Mouse (Mus musculus): ENCODE data around the gene Alx3.

Alx3 gene

DNA sequence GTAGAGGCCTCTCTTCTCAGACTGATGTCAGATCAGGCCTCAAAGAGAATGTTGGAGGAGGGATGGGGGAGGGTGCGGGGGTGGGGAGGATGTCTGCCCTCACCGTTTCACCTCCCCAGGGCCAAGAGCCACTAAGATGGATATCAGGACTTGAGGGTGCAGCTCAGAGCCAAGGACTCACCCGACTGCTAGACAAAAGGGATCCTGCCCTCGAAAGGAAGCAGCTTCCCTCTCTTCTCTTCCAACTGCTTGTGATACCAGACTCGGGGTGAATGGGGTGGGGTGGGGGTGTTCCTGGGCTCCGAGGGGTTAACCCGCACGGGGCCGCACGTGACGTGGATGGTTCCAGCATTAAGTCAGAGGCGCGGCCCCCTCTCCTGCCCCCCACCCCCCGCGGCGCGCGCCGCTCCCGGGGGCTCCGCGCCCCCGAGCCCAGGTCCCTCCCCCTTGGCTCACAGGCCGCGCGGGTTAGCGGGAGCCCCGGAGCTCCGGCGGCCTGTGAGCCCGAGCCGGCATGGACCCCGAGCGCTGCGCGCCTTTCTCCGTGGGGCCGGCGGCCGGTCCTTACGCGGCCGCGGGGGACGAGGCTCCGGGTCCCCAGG, at the start of gene Alx3:
TSS of gene Alx3 (plus strand) at position 370 of the 602 bp plus-strand sequence.
- in situ Hi-C loops (cut with MboI; ENCODE audit: low pct_unique_long_range_greater_than_20kb in 1 of 2, low sequenced_read_pairs in 2 of 2, unreplicated experiment in 1 of 2), result no loop called here

DNA sequence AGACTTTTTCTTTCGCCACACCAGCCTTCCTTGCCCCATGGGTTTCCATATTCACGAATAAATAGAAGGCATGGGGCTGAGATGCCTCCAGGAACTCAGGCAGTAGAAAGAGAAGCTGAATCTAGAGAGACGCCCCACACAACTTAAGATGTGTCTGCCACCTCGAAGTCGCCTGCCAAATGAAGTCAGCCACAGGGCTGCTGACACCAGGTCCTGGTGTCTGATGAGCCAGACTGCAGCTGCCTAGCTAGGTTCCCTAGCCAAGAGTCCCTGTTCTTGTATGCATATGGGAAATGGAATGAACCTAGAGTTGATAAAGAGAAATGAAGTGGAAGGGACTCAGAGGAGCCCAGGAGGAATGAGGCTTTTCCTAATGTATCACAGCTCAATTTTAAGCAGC, 49.6 kb upstream of the Alx3 start:
- in situ Hi-C loops (cut with MboI; ENCODE audit: low pct_unique_long_range_greater_than_20kb in 1 of 2, low sequenced_read_pairs in 2 of 2, unreplicated experiment in 1 of 2), result no loop called here

DNA sequence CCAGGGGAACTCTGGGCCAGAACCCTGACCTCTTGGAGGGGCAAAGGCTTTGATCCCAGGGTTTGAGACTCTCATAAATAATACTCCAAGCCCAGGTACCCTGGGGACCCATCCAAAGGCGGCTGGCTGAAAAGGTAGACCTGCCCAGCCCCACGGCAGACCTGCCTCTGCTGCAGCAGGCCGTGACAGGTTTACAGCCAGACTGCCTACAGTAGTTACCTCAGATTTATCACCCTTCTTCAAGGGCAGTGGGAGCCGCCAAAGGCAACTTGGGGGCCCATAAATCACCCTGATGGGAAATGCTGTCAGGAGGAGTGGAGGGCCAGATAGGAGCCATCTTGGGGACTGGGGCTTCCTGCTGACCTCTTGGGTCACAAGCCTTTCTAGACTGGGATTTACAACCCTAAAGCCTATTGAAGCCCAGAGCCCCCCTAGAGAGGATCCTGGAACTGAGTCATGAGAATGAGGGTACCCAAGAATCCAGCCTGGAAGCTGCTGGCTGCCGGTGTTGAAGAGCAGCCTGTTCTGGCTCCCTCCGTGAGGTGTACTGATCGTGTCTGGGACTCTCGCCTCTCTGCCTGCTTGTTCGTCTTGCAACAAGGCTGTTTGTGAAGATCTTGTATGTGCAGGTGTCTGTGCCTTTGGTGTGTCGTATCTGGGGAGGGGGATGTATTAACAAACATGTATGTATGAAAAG, 49.0 kb upstream of the Alx3 start:
- in situ Hi-C loops (cut with MboI; ENCODE audit: low pct_unique_long_range_greater_than_20kb in 1 of 2, low sequenced_read_pairs in 2 of 2, unreplicated experiment in 1 of 2), result no loop called here

DNA sequence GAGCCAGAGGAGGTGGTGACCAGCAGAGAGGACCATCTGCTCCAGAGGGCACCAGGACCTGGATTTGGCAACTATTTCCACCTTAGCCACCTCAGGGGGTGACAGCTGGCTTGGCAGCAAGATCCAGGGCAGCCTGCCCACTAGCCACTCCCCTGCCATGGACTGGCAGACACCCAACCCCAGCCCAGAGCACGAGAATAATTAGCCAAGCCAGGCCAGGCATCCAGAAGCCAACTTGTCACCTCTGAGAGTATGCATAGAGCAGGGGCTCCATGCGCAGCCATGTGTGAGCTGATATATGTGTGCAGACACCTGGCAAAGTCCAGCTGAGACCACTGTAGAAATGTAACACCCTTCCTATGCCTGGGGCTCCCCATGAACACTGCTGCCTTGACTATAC, 47.9 kb upstream of the Alx3 start:
- in situ Hi-C loops (cut with MboI; ENCODE audit: low pct_unique_long_range_greater_than_20kb in 1 of 2, low sequenced_read_pairs in 2 of 2, unreplicated experiment in 1 of 2), result no loop called here

DNA sequence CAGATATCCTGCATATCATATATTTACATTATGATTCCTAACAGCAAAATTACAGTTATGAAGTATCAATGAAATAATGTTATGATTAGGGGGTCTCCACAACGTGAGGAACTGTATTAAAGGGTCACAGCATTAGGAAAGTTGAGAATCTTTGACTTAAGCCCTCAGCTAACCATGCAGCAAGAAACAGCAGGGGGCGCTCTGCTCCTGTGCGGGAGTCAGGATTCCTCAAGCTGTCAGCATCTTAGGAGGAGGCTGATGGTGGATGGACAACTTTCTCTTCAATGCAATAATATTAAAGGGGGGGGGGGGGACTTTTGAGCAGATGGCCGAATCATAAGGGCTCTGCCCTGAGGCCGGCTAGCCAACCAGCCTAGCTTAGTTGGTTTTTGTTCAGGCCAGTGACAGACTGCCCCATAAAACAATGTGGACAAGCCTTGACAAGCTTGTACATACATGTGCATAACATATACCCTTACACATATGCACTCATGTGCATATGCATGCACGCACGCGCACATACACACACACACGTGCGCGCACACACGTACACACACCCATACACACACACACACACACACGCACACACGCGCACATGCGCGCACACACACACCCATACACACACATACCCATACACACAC, 44.3 kb upstream of the Alx3 start:
- in situ Hi-C loops (cut with MboI; ENCODE audit: low pct_unique_long_range_greater_than_20kb in 1 of 2, low sequenced_read_pairs in 2 of 2, unreplicated experiment in 1 of 2), result no loop called here

DNA sequence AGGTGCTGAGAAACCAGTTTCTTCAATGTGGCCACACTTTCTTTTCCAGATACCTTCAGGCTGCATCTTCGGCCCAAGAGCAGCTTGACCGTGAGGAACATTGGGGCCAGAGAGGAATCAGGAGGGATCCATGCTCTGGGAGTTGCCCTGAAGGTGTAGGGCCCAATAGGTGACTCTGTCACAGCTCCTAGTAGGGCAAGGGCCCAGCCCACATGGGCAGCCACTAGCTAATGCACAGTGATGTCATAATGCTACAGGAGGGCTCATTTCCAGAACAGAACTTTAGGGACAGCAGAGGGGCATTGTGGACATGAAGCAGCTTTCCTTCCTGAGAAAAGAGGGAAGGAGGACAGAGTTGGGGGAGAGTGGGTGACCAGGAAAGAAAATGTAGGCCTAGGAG, 40.0 kb upstream of the Alx3 start, which contains the start of gene Ubl4b:
TSS of gene Ubl4b (minus strand) at position 232 of the 400 bp plus-strand sequence.
- in situ Hi-C loops (cut with MboI; ENCODE audit: low pct_unique_long_range_greater_than_20kb in 1 of 2, low sequenced_read_pairs in 2 of 2, unreplicated experiment in 1 of 2), result no loop called here

DNA sequence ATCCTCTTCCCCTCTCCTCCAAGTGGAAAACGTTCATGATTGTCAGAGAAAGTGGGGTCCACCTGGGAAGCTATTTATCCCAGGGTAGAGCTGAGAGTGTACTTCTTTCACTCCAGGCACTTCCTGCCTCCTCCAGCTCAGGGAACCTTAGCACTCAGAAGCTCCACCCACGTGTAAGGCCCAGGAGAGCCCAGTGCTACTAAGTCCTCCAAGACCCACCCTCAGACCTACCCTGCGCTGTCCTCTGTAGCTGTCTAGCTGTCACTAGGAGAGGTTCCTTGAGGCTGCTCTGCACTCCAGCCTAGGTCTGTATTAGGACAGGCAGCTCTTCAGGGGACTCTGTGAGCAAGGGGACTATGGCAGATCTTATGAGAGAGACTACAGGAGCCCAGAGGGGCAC, 36.1 kb upstream of the Alx3 start:
- in situ Hi-C loops (cut with MboI; ENCODE audit: low pct_unique_long_range_greater_than_20kb in 1 of 2, low sequenced_read_pairs in 2 of 2, unreplicated experiment in 1 of 2), result no loop called here

DNA sequence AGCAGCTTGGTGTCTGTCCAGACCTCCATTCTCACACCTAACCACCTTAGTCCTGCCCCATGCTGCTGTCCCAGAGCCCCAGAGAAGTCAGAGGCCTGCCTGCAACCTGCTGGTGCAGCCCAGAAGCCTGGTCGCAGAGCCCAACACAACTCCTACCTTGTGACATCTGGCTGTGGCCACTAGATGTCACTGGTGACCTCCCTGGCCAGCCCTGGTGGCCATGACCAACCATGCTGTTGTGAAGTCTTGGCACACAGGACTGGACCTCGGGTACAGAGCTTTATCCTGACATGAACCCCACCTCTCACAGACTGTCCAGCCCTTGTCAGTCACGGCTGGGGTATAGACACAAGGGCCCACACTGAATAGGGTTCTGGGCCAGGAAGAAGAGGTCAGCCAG, 35.6 kb upstream of the Alx3 start:
- in situ Hi-C loops (cut with MboI; ENCODE audit: low pct_unique_long_range_greater_than_20kb in 1 of 2, low sequenced_read_pairs in 2 of 2, unreplicated experiment in 1 of 2), result no loop called here

DNA sequence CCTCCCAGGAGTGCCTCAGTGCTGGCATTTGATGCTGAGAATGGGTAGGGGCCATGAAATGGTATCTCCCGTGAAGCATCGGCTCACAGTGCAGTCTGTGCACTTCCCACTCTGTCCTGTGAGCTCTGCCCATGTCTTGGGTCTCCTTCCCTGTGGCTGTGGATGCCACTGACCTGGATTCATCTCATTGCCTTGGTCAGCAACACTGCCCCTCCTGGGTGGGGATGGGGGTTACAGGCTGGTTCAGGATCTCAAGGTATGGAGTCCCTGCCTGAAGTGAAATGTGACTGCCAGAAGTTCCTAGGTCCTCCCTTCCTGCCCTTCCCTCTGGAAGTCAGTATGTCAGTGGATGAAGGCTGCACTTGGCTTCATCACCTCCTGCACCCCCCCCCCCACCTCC, 32.7 kb upstream of the Alx3 start:
- in situ Hi-C loops (cut with MboI; ENCODE audit: low pct_unique_long_range_greater_than_20kb in 1 of 2, low sequenced_read_pairs in 2 of 2, unreplicated experiment in 1 of 2), result no loop called here

DNA sequence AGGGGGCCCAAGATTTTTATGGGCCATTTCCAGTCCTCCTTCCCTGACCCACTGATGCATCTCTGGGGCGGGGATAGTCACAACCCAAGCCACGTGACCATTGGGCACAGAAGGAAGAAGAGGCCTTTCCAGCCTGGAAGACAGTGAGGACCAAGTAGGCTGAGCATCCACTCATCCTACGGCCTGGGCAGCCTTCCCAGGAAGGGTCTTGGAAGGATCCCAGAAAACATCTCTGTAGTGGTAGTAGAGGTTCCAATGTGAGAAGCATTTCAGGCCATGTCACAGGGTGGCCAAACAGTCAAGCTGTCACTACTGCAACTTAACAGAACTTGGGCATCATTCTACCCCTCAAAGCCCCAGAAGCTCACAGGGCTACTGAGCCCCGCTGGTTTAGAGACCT, 32.2 kb upstream of the Alx3 start:
- in situ Hi-C loops (cut with MboI; ENCODE audit: low pct_unique_long_range_greater_than_20kb in 1 of 2, low sequenced_read_pairs in 2 of 2, unreplicated experiment in 1 of 2), result no loop called here

DNA sequence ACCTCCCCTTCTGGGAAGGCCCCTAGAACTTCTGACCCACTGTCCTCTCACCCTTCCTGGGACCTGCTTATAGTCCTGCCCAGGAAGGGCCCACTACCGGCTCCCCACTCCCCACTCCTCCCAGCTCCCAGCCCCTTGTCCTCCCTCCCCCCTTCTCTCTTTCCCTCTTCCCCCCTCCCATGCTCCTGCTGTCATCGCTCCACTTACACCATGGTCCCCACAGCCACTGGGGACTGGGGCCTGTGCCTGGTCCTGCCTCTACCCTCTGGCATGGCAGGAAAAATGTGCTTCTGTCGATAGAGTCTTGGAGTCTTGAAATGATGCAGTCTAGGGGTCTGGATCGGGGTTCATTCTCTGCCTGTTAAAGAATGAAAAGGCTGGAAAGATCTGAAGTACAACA, 31.0 kb upstream of the Alx3 start:
- in situ Hi-C loops (cut with MboI; ENCODE audit: low pct_unique_long_range_greater_than_20kb in 1 of 2, low sequenced_read_pairs in 2 of 2, unreplicated experiment in 1 of 2), result no loop called here

DNA sequence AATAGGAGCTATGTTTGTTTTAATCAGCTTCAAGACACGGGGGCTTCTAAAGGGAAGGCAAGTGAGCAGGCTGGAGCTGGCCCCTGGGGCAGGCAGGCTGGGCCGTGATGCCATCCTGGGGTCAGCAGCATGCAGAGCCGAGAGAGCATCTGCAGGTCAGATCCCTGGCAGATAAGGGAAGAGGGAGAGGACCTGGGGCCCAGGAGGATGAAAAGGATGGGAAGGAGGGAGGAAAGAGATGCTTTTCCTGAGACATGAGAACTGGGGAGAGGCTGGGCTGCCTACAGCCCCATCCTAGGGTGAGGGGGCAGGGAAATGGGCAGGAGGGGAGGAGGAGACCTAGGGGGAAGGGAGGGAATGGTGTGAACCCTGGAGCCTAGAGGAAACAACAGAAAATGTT, 29.5 kb upstream of the Alx3 start:
- in situ Hi-C loops (cut with MboI; ENCODE audit: low pct_unique_long_range_greater_than_20kb in 1 of 2, low sequenced_read_pairs in 2 of 2, unreplicated experiment in 1 of 2), result no loop called here

DNA sequence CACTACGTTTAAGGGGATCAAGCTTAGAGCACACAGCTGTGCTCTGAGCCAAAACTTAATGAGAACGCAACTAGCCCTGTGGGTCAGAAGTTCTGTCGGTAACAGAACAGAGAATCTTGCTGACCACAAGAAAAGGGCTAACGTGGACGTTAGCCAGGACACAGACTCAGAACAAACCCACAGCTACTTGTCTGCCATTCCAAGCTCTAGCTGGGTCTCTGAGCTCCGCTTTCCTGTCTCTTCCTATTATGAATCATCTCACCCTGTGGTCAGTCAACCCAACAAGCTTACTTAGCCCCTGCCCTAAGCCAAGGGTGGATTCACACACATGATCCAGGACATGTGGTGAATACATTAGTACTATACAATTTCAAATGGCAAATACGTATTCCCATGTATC, 27.1 kb upstream of the Alx3 start:
- in situ Hi-C loops (cut with MboI; ENCODE audit: low pct_unique_long_range_greater_than_20kb in 1 of 2, low sequenced_read_pairs in 2 of 2, unreplicated experiment in 1 of 2), result no loop called here

DNA sequence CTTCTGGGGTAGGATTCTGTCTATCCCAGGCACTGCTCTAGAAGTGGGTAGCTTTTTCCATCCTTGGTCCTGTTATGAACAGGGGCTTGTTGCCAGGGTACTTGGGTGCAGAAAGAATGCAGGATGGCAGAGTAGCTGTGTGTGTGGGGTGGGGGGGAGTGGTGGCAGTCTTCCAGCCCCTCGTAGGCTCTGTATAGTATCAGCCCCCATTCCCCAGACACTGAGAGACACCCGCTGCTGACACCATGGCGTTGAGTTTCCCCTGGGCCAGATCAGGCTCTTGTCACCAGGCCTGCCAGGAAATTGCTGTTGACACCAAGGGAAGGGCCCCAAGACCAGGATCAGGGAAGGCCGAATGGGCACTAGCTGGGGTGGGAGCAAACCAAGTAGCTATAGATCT, 26.1 kb upstream of the Alx3 start:
- in situ Hi-C loops (cut with MboI; ENCODE audit: low pct_unique_long_range_greater_than_20kb in 1 of 2, low sequenced_read_pairs in 2 of 2, unreplicated experiment in 1 of 2), result no loop called here

DNA sequence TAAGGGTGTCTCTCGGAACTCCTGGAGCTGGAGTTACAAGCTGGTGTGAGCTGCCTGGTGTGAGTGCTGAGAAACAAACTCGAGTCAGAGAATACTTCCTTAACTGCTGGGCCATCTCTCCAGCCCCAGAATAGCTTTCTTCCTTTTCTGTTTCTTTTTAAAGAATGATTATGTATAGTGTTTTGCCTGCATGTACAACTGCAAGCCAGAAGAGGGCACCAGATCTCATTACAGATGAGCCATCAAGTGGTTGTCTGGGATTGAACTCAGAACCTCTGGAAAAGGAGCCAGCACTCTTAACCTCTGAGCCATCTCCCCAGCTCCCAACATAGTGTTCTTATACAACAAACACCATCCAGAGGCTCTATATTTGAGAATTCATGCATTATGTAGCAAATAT, 23.6 kb upstream of the Alx3 start:
- in situ Hi-C loops (cut with MboI; ENCODE audit: low pct_unique_long_range_greater_than_20kb in 1 of 2, low sequenced_read_pairs in 2 of 2, unreplicated experiment in 1 of 2), result no loop called here

DNA sequence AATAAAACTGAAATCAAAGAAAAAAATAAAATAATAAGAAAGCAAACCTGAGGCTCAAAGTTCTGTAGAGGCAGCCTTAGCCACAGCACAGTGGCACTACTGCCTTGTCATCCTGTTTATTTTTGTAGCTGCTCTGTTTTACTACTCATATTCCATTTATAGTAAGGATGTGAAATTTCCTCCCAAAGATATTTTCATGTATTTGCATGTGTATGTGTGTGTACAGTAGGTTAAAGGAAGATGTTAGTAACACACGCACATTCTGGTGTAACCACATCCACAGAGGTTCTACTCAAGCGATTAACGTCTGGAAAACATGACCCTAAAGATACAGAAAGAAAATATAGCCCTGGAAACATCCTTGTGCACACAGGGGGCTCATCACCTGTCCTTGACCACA, 18.0 kb upstream of the Alx3 start:
- in situ Hi-C loops (cut with MboI; ENCODE audit: low pct_unique_long_range_greater_than_20kb in 1 of 2, low sequenced_read_pairs in 2 of 2, unreplicated experiment in 1 of 2), result no loop called here

DNA sequence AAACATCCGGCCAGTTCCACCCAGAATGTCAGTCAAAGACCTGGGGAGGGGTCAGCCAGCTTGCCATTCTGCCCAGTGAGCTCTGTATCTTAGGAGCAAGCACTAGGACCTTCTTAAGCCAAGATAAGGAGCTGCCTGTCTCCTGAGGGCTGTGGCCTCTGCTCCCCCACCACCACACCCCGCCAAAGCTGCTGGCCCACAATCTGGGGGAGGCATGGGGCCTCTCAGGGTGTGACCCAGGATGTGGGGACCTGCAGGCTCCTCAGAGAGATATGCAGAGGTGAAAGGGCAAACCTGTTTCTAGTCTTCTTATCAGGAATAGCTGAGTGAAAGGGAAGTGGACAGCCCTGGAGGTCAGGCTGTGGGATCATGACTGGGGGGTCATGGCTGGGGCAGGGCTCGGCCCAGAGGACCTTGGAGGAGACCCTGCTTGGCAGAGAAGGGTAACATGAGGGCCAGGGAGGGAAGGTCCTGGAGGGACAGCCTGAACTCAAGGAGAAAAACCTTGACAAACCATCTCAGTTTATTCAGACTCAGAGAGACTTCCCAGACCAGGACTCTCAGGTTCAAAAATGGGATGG, 16.9 kb upstream of the Alx3 start:
- in situ Hi-C loops (cut with MboI; ENCODE audit: low pct_unique_long_range_greater_than_20kb in 1 of 2, low sequenced_read_pairs in 2 of 2, unreplicated experiment in 1 of 2), result no loop called here

DNA sequence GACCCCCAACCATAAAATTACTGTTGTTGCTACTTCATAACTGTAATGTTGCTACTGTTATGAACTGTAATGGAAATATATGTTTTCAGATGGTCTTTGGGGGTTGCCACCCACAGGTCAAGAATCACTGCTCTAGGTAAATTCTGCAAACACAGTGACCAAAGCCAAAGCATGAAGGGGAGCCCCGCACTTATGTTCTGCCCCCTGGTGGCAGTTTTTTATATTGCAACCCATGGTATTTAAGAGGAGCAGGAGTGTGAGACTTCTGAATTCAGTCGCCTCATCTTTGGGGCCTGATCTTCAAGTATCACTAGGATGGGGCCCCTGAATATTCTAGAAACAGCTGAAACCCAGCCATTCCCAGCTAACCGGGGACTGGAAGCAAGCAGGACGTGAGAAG, 15.4 kb upstream of the Alx3 start:
- in situ Hi-C loops (cut with MboI; ENCODE audit: low pct_unique_long_range_greater_than_20kb in 1 of 2, low sequenced_read_pairs in 2 of 2, unreplicated experiment in 1 of 2), result no loop called here

DNA sequence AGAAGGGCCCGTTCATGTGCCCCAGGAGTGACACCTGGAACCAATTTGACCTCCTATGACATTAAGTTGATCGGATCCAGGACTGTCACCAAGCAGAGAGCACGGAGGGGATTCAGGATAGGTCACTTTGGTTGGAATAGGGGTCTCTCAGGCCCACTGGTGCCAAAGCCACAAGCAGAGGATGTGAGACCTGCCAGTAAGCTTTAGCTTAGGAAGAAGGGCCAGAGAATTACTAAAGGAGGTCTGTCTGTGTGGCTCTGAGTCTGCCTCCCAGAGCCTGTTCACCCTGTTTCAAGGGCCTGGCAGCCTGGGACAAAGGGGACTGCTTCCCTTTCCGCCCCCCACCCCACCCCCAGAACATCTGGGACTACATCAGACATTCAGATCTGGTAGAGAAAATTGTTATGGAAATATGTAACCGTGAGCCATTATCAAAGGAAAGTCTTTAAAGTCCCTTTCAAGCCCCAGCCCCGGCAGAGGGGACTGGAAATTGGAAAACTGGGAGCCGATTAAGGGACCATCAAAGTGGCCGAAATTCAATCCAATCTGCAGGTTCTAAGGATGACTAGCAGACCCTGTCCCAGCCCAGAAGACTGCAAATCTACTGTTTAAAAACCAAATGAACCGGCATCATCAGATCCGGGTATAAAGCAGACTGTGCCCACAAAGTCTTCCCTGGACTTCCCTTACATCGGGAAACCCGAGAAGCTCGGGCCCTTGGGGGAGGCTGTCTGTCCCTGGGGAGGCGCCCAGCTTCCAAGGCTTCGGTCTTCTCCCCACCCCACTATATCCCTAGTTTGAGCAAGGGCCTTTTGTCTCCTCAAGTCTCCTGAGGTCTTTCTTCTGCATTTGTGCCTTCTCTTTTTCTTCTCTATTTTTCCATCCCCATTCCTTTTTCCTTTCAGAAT, 13.5 kb upstream of the Alx3 start:
- in situ Hi-C loops (cut with MboI; ENCODE audit: low pct_unique_long_range_greater_than_20kb in 1 of 2, low sequenced_read_pairs in 2 of 2, unreplicated experiment in 1 of 2), result no loop called here
